Mouse (Mus musculus) limb, embryonic 13.5 days (tissue): ENCODE data around the gene Ccnk. TPM values are rescaled to one million over a fixed set of nuclear protein-coding genes. Genes with fewer than 3 reads are reported as not detected.

Experiments
- polyA plus RNA-seq: library from polyadenylated mRNA; unstranded; fragments of >200 nt; fragmentation: Nextera tagmentation; extraction: Ambion mirVana; gene quantifications from 2 replicates; pipeline ENCODE4 v1.2.1, GENCODE M21; 2015

Gene Ccnk
- polyA plus RNA-seq, 1 experiment from 2014 or later = 4.4 TPM

Other genes with a start within 250 kb of the Ccnk start
- 12.6 and 14.1 TPM in 2 replicates for gene Bcl11b, start 176.0 kb upstream of the Ccnk start, polyA plus RNA-seq
- 93.2 and 96.1 TPM in 2 replicates for gene Setd3, start 265 bp upstream of the Ccnk start, polyA plus RNA-seq
- gene Ccdc85c, start 95.8 kb downstream of the Ccnk start, polyA plus RNA-seq = 6.6 and 6.9 TPM in 2 replicates
- gene Hhipl1, start 126.7 kb downstream of the Ccnk start, polyA plus RNA-seq = 0.83 and 1.1 TPM in 2 replicates
- 7.2 and 8.8 TPM in 2 replicates for gene Cyp46a1, start 154.8 kb downstream of the Ccnk start, polyA plus RNA-seq
- gene Eml1, start 191.4 kb downstream of the Ccnk start, polyA plus RNA-seq = 36.5 and 41.9 TPM in 2 replicates